Mouse (Mus musculus) lung, embryonic 16.5 days (tissue): Measurements from ENCODE around the gene Rassf2. TPM values are rescaled to one million over a fixed set of nuclear protein-coding genes. Genes with fewer than 3 reads are reported as not detected.

Experiments used
- ATAC-seq: fragments of 200-750 bp; cut with Nextera tagmentation; 2 replicates; pipeline ENCODE4 v1.8.0; 2017; ENCODE audit warnings: low read depth, mild to moderate bottlenecking, moderate library complexity
- H3K27ac ChIP-seq: fragments of 300-500 bp; sonication (generic); 2 replicates; pipeline ENCODE4 v1.5.1; 2014; ENCODE audit warnings: mild to moderate bottlenecking, control low read depth, low read length
- H3K27me3 ChIP-seq: fragments of 300-500 bp; sonication (generic); 2 replicates; pipeline ENCODE4 v1.6.1; 2014; ENCODE audit warnings: low read depth, low read length, mixed read lengths; ENCODE audit not compliant: control insufficient read depth, insufficient read depth
- H3K36me3 ChIP-seq: fragments of 300-500 bp; sonication (generic); 2 replicates; pipeline ENCODE4 v1.6.1; 2014; ENCODE audit warnings: low read length; ENCODE audit not compliant: control insufficient read depth, insufficient read depth
- H3K4me1 ChIP-seq: fragments of 300-500 bp; sonication (generic); replicated peaks from 2 replicates; pipeline ENCODE4 v1.6.1; 2014; ENCODE audit warnings: low read length, mixed read lengths; ENCODE audit not compliant: control insufficient read depth, insufficient read depth
- H3K4me2 ChIP-seq: fragments of 300-500 bp; sonication (generic); 2 replicates; pipeline ENCODE4 v1.6.1; 2014; ENCODE audit warnings: low read depth, low read length, control low read depth
- H3K4me3 ChIP-seq: fragments of 300-500 bp; sonication (generic); 2 replicates; pipeline ENCODE4 v1.5.1; 2014; ENCODE audit warnings: mild to moderate bottlenecking, low read length, control low read depth
- H3K9ac ChIP-seq: fragments of 300-500 bp; sonication (generic); 2 replicates; pipeline ENCODE4 v1.6.1; 2014; ENCODE audit warnings: low read length, control low read depth
- H3K9me3 ChIP-seq: fragments of 300-500 bp; sonication (generic); 2 replicates; pipeline ENCODE4 v1.6.1; 2016; ENCODE audit warnings: low read length; ENCODE audit not compliant: control insufficient read depth
- WGBS: fragments of 180-500 bp; shearing (Covaris S2); extraction: QIAGEN DNeasy Blood & Tissue Kit; methylation state at CpG from one replicate; pipeline ENCODE4 v1.1.7; 2014; 5-methylcytosine and 5-hydroxymethylcytosine counted together
- polyA plus RNA-seq: library from polyadenylated mRNA; unstranded; fragments of >200 nt; fragmentation: Nextera tagmentation; extraction: Ambion mirVana; gene quantifications from 2 replicates; pipeline ENCODE4 v1.2.1, GENCODE M21; 2015

The Rassf2 gene
- polyA plus RNA-seq, 1 experiment from 2014 or later = 14.6 TPM

- Histone ChIP-seq H3K4me1 (peaks cover 7% of the 10 kb centered on the region; the same call in 1 of the 2 replicates), H3K27me3 (no peaks in the 10 kb centered on the region), H3K27ac (no peak overlapping the region), H3K4me2 (no peak overlapping the region), H3K4me3 (no peak overlapping the region), H3K36me3 (peaks cover 15% of the 10 kb centered on the region), H3K9ac (no peak overlapping the region), H3K9me3 (no peaks in the 10 kb centered on the region)
- WGBS = 73% methylated on average over 4 of the region's 4 CpGs
- no peak for ATAC-seq
Measured at GRCm38 (mm10) chr2:132053824-132054223, 23.8 kb upstream of the Rassf2 start.

GRCm38 (mm10) chr2:132051798-132052197, 21.7 kb upstream of the Rassf2 start:
- Histone ChIP-seq H3K4me3 (no peak overlapping the region), H3K9me3 (no peaks in the 10 kb centered on the region), H3K4me1 (peaks cover 13% of the 10 kb centered on the region), H3K9ac (no peak overlapping the region), H3K36me3 (peaks cover 6% of the 10 kb centered on the region), H3K27ac (no peak overlapping the region), H3K27me3 (no peaks in the 10 kb centered on the region), H3K4me2 (no peak overlapping the region)
- no peak for ATAC-seq
- 76% methylated on average over 5 of the region's 5 CpGs for whole genome bisulfite sequencing

GRCm38 (mm10) chr2:132049921-132050320, 19.9 kb upstream of the Rassf2 start:
- Histone ChIP-seq H3K4me1 (peaks cover 6% of the 10 kb centered on the region; the same call in 1 of the 2 replicates), H3K4me2 (no peak overlapping the region), H3K9me3 (no peaks in the 10 kb centered on the region), H3K27me3 (no peaks in the 10 kb centered on the region), H3K4me3 (no peak overlapping the region), H3K36me3 (no peaks in the 10 kb centered on the region), H3K27ac (no peak overlapping the region), H3K9ac (no peak overlapping the region)
- ATAC-seq = no peak
- 9% methylated on average over 3 of the region's 3 CpGs for WGBS

GRCm38 (mm10) chr2:132049491-132049890, 19.4 kb upstream of the Rassf2 start:
- 66% methylated on average over 3 of the region's 3 CpGs for WGBS
- H3K27ac ChIP-seq = no peak overlapping the region
- no peak overlapping the region for H3K4me2 ChIP-seq
- no peak overlapping the region for H3K9ac ChIP-seq
- no peak overlapping the region for H3K4me3 ChIP-seq
- no peaks in the 10 kb centered on the region for H3K9me3 ChIP-seq
- peaks cover 5% of the 10 kb centered on the region; the same call in 1 of the 2 replicates for H3K4me1 ChIP-seq
- no peak for ATAC-seq
- H3K27me3 ChIP-seq = no peaks in the 10 kb centered on the region
- H3K36me3 ChIP-seq = no peaks in the 10 kb centered on the region

- Histone ChIP-seq H3K4me2 (no peak overlapping the region), H3K27ac (no peak overlapping the region), H3K9me3 (no peaks in the 10 kb centered on the region), H3K4me1 (peaks cover 5% of the 10 kb centered on the region; the same call in 1 of the 2 replicates), H3K36me3 (no peaks in the 10 kb centered on the region), H3K4me3 (no peak overlapping the region), H3K9ac (no peak overlapping the region), H3K27me3 (no peaks in the 10 kb centered on the region)
- no peak for ATAC-seq
- WGBS = 58% methylated on average over 11 of the region's 11 CpGs
Measured at GRCm38 (mm10) chr2:132048143-132048772, 18.2 kb upstream of the Rassf2 start.

- no peaks in the 10 kb centered on the region for H3K27me3 ChIP-seq
- H3K4me2 ChIP-seq = no peak overlapping the region
- H3K9ac ChIP-seq = no peak overlapping the region
- H3K36me3 ChIP-seq = no peaks in the 10 kb centered on the region
- ATAC-seq = no peak
- no peak overlapping the region for H3K27ac ChIP-seq
- peaks cover 12% of the 10 kb centered on the region for H3K4me1 ChIP-seq
- WGBS = 62% methylated on average over 4 of the region's 4 CpGs
- H3K9me3 ChIP-seq = no peaks in the 10 kb centered on the region
- no peak overlapping the region for H3K4me3 ChIP-seq
Measured at GRCm38 (mm10) chr2:132047364-132047763, 17.3 kb upstream of the Rassf2 start.

- no peaks in the 10 kb centered on the region for H3K27me3 ChIP-seq
- H3K4me2 ChIP-seq = no peak overlapping the region
- 87% methylated on average over 4 of the region's 4 CpGs for WGBS
- no peak overlapping the region for H3K4me3 ChIP-seq
- no peaks in the 10 kb centered on the region for H3K9me3 ChIP-seq
- H3K9ac ChIP-seq = no peak overlapping the region
- no peak for ATAC-seq
- H3K4me1 ChIP-seq = peaks cover 12% of the 10 kb centered on the region
- no peaks in the 10 kb centered on the region for H3K36me3 ChIP-seq
- no peak overlapping the region for H3K27ac ChIP-seq
Measured at GRCm38 (mm10) chr2:132046659-132047058, 16.6 kb upstream of the Rassf2 start.

- WGBS = 80% methylated on average over 15 of the region's 15 CpGs
- Histone ChIP-seq H3K27me3 (no peaks in the 10 kb centered on the region), H3K4me2 (no peak overlapping the region), H3K9me3 (no peaks in the 10 kb centered on the region), H3K9ac (no peak overlapping the region), H3K27ac (no peak overlapping the region), H3K36me3 (no peaks in the 10 kb centered on the region), H3K4me1 (peaks cover 12% of the 10 kb centered on the region), H3K4me3 (no peak overlapping the region)
- ATAC-seq = no peak
Measured at GRCm38 (mm10) chr2:132044320-132045274, 14.5 kb upstream of the Rassf2 start.

GRCm38 (mm10) chr2:132043101-132043621, 13.1 kb upstream of the Rassf2 start:
- no peaks in the 10 kb centered on the region for H3K36me3 ChIP-seq
- H3K4me2 ChIP-seq = peak overlapping the region; percentile 16; the same call in 1 of the 2 replicates
- peak; percentile 96 for ATAC-seq
- H3K27ac ChIP-seq = peak overlapping the region; percentile 69
- H3K9me3 ChIP-seq = no peaks in the 10 kb centered on the region
- H3K27me3 ChIP-seq = no peaks in the 10 kb centered on the region
- 20% methylated on average over 13 of the region's 13 CpGs for WGBS
- peak overlapping the region; percentile 44; the same call in 1 of the 2 replicates for H3K9ac ChIP-seq
- H3K4me1 ChIP-seq = peaks cover 6% of the 10 kb centered on the region
- no peak overlapping the region for H3K4me3 ChIP-seq
